Mouse (Mus musculus) limb, embryonic 10.5 days (tissue): ENCODE measurements around the gene Nell2. TPM values are rescaled to one million over a fixed set of nuclear protein-coding genes. Genes with fewer than 3 reads are reported as not detected.
A peak's percentile ranks its signal among the peaks of the same experiment; 100 is the strongest.

Experiments used
- DNase-seq: peaks from one replicate; pipeline ENCODE4 v3.0.0-alpha.2; 2017; ENCODE audit warnings: low spot score
- H3K27ac ChIP-seq: fragments of 300-500 bp; sonication (generic); 2 replicates; pipeline ENCODE4 v1.5.1; 2016; ENCODE audit warnings: mild to moderate bottlenecking
- H3K27me3 ChIP-seq: fragments of 300-500 bp; sonication (generic); 2 replicates; pipeline ENCODE4 v1.6.1; 2016; ENCODE audit warnings: low read depth, mild to moderate bottlenecking; ENCODE audit not compliant: poor library complexity, severe bottlenecking
- H3K36me3 ChIP-seq: fragments of 300-500 bp; sonication (generic); 2 replicates; pipeline ENCODE4 v1.6.1; 2016; ENCODE audit warnings: mild to moderate bottlenecking, moderate library complexity
- H3K4me1 ChIP-seq: fragments of 300-500 bp; sonication (generic); 2 replicates; pipeline ENCODE4 v1.6.1; 2016
- H3K4me3 ChIP-seq: fragments of 300-500 bp; sonication (generic); 2 replicates; pipeline ENCODE4 v1.5.1; 2016; ENCODE audit warnings: mild to moderate bottlenecking, moderate library complexity
- H3K9me3 ChIP-seq: fragments of 300-500 bp; sonication (generic); replicated peaks from 2 replicates; pipeline ENCODE4 v1.6.1; 2016; ENCODE audit warnings: mild to moderate bottlenecking
- WGBS: fragments of 180-500 bp; shearing (Covaris S2); methylation state at CpG from one replicate; pipeline ENCODE4 v1.1.7; 2016; 5-methylcytosine and 5-hydroxymethylcytosine counted together
- polyA plus RNA-seq: library from polyadenylated mRNA; unstranded; fragments of >200 nt; fragmentation: Nextera tagmentation; extraction: Ambion mirVana; gene quantifications from 2 replicates; pipeline ENCODE4 v1.2.1, GENCODE M21; 2016

The Nell2 gene
- polyA plus RNA-seq: 2.8 and 4.1 TPM in 2 replicates

- Histone ChIP-seq H3K36me3 (no peaks in the 10 kb centered on the region), H3K27ac (peak within 1 kb of the TSS; percentile 79), H3K4me1 (peaks cover 22% of the 10 kb centered on the region), H3K27me3 (peaks cover 49% of the 10 kb centered on the region), H3K4me3 (peak within 1 kb of the TSS; percentile 73), H3K9me3 (no peaks in the 10 kb centered on the region)
- 1% methylated on average over 92 of the region's 95 CpGs for WGBS
- peak; percentile 75 for DNase-seq
These were observed at the start of gene Nell2 for GRCm38 (mm10) chr15:95527948-95528861. Gene Nell2 (minus strand): TSS chr15:95528559.

GRCm38 (mm10) chr15:95574661-95575060 lies 46.3 kb upstream of the Nell2 start:
- Histone ChIP-seq H3K27me3 (peaks cover 14% of the 10 kb centered on the region; the same call in 1 of the 2 replicates), H3K27ac (no peak overlapping the region), H3K4me1 (no peaks in the 10 kb centered on the region), H3K36me3 (no peaks in the 10 kb centered on the region), H3K4me3 (no peak overlapping the region), H3K9me3 (no peaks in the 10 kb centered on the region)
- peak; percentile 65 for DNase-seq
- WGBS: 21% methylated on average over 5 of the region's 5 CpGs

GRCm38 (mm10) chr15:95569606-95570005 lies 41.2 kb upstream of the Nell2 start:
- Histone ChIP-seq H3K4me1 (no peaks in the 10 kb centered on the region), H3K4me3 (no peak overlapping the region), H3K27me3 (no peaks in the 10 kb centered on the region), H3K27ac (no peak overlapping the region), H3K9me3 (no peaks in the 10 kb centered on the region), H3K36me3 (no peaks in the 10 kb centered on the region)
- no peak for DNase-seq
- WGBS: 90% methylated on average over 6 of the region's 6 CpGs

- Histone ChIP-seq H3K4me3 (no peak overlapping the region), H3K27ac (no peak overlapping the region), H3K27me3 (no peaks in the 10 kb centered on the region), H3K4me1 (peaks cover 5% of the 10 kb centered on the region), H3K36me3 (no peaks in the 10 kb centered on the region), H3K9me3 (no peaks in the 10 kb centered on the region)
- WGBS: 93% methylated on average over 2 of the region's 2 CpGs
- no peak for DNase-seq
These were observed 36.8 kb upstream of the Nell2 start for GRCm38 (mm10) chr15:95565160-95565559.

DNA sequence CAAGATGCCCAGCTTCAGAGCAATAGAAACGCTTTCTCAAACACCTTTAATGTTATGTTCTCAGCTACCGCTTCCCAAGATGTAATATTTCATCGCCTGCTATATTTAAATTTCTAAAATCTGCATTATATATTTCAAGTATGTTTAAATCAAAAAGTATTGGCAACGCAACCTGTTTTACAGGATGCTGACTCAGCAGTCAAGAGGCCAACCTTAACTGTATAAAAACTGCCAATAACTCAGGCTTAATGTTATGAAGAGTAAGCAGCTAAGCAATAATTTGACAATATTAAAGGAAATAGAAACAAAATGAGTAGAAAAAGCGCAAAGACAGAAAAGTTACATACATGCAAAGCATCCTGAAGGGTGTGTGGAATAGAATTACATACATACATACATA lies 32.9 kb upstream of the Nell2 start:
- Histone ChIP-seq H3K4me1 (peaks cover 5% of the 10 kb centered on the region), H3K36me3 (no peaks in the 10 kb centered on the region), H3K9me3 (no peaks in the 10 kb centered on the region), H3K4me3 (no peak overlapping the region), H3K27me3 (no peaks in the 10 kb centered on the region), H3K27ac (no peak overlapping the region)
- DNase-seq: no peak
- WGBS: 93% methylated on average over 5 of the region's 5 CpGs

DNA sequence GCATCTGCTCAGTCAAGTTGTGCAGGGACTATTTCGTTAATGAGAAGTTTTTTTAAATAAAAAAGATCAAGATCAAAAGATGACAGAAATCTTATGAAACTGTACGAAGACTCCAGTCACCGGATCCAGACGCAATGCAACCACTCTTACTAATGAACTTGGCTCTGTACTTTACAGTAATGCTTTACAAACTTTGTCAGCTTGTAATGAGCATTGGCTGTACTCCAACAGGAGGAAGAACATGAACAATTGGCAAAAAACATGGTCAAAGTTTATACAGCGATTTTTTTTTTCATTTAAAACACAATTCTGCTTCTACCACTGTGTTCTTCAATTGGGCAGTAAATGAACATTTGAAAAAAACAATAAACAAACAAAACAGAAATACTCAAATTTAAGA lies 21.7 kb upstream of the Nell2 start:
- no peaks in the 10 kb centered on the region for H3K36me3 ChIP-seq
- no peaks in the 10 kb centered on the region for H3K27me3 ChIP-seq
- H3K4me1 ChIP-seq: no peaks in the 10 kb centered on the region
- H3K27ac ChIP-seq: no peak overlapping the region
- no peak for DNase-seq
- 90% methylated on average over 5 of the region's 5 CpGs for WGBS
- H3K4me3 ChIP-seq: no peak overlapping the region
- no peaks in the 10 kb centered on the region for H3K9me3 ChIP-seq

DNA sequence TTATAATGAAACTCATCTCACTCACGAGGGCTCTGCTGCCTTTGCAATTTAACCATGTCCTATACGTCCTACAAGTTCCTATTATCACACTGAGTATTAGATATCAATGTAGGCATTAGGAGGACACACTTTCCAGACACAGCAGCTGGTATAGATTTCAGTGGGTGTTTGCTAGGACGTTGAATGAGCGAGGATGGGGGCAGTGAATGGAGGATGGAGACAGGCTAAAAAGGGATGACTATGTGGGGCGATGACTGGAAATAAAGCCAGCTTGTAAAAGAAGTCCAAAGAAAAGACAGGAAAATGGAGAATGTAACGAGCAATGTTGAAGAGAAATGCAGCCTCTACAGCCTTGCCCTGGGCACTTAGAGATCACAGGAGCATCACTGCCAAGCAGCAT lies 14.3 kb upstream of the Nell2 start:
- no peak overlapping the region for H3K27ac ChIP-seq
- no peaks in the 10 kb centered on the region for H3K36me3 ChIP-seq
- 82% methylated on average over 6 of the region's 6 CpGs for WGBS

DNA sequence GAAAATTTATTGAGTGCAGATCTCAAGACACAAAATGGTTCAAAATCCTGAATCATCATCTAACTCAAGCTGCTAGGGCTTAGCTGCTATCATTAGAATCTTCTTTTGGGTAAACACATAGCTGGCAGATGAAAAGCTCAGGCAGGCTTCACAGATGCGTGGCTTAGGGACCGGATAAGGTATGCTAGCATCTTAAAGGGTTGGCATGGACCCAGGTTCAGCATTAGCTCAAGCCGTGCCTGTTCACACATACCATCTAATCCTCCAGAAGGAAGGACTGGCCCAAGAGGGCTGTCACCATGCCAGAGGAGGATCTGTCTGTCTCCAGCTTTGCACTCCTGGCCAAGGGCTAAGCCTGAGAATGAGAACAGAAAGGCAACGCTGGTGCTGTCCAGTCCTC lies 8.4 kb upstream of the Nell2 start:
- H3K36me3 ChIP-seq: no peaks in the 10 kb centered on the region
- no peaks in the 10 kb centered on the region for H3K9me3 ChIP-seq
- peaks cover 4% of the 10 kb centered on the region; the same call in 1 of the 2 replicates for H3K4me1 ChIP-seq
- no peak for DNase-seq
- no peak overlapping the region for H3K4me3 ChIP-seq
- WGBS: 89% methylated on average over 4 of the region's 4 CpGs
- no peaks in the 10 kb centered on the region for H3K27me3 ChIP-seq
- H3K27ac ChIP-seq: no peak overlapping the region

More for the DNA sequence above, 14.3 kb upstream of the Nell2 start:
- Histone ChIP-seq H3K4me1 (no peaks in the 10 kb centered on the region), H3K4me3 (no peak overlapping the region), H3K9me3 (no peaks in the 10 kb centered on the region), H3K27me3 (no peaks in the 10 kb centered on the region)
- no peak for DNase-seq

DNA sequence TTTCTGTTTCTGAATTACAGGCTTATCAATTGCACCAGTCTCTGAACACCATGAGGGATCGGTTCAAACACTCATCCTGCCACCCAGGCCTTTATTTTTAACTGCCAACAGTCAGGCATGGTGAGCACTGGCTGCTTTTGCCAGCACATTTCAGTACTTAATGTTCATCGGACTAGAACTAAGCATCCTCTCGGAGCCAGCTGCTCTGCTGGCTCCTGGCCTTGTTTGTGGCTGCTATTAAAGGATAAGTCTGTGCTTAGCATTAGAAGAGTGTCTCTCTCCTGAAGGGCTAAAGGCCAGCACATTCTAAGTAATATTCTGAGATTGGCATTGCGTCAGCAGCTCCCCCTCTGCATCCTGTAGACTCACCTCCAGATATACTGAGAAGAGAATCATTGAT lies 7.9 kb upstream of the Nell2 start:
- H3K4me3 ChIP-seq: no peak overlapping the region
- no peaks in the 10 kb centered on the region for H3K36me3 ChIP-seq
- no peak overlapping the region for H3K27ac ChIP-seq
- no peak for DNase-seq
- H3K9me3 ChIP-seq: no peaks in the 10 kb centered on the region
- no peaks in the 10 kb centered on the region for H3K27me3 ChIP-seq
- peaks cover 4% of the 10 kb centered on the region; the same call in 1 of the 2 replicates for H3K4me1 ChIP-seq
- WGBS: 86% methylated on average over 4 of the region's 4 CpGs

GRCm38 (mm10) chr15:95534644-95535043 lies 6.3 kb upstream of the Nell2 start:
- no peak for DNase-seq
- H3K4me3 ChIP-seq: no peak overlapping the region
- H3K9me3 ChIP-seq: no peaks in the 10 kb centered on the region
- 86% methylated on average over 6 of the region's 6 CpGs for WGBS
- H3K27me3 ChIP-seq: peaks cover 7% of the 10 kb centered on the region; the same call in 1 of the 2 replicates
- H3K4me1 ChIP-seq: peaks cover 4% of the 10 kb centered on the region; the same call in 1 of the 2 replicates
- H3K27ac ChIP-seq: no peak overlapping the region
- H3K36me3 ChIP-seq: no peaks in the 10 kb centered on the region

GRCm38 (mm10) chr15:95527461-95527947 lies 855 bp downstream of the Nell2 start:
- under 1% methylated on average over 28 of the region's 28 CpGs for WGBS
- peak; percentile 42 for DNase-seq
- Histone ChIP-seq H3K27ac (peak overlapping the region; percentile 79), H3K36me3 (no peaks in the 10 kb centered on the region), H3K4me3 (peak overlapping the region; percentile 73), H3K9me3 (no peaks in the 10 kb centered on the region), H3K27me3 (peaks cover 49% of the 10 kb centered on the region), H3K4me1 (peaks cover 22% of the 10 kb centered on the region)

- no peaks in the 10 kb centered on the region for H3K36me3 ChIP-seq
- DNase-seq: peak; percentile 47
- H3K4me3 ChIP-seq: peak overlapping the region; percentile 73
- no peaks in the 10 kb centered on the region for H3K9me3 ChIP-seq
- H3K27ac ChIP-seq: no peak overlapping the region
- 4% methylated on average over 27 of the region's 27 CpGs for WGBS
- peaks cover 49% of the 10 kb centered on the region for H3K27me3 ChIP-seq
- peaks cover 22% of the 10 kb centered on the region for H3K4me1 ChIP-seq
These were observed 1.5 kb downstream of the Nell2 start for GRCm38 (mm10) chr15:95526626-95527411.

GRCm38 (mm10) chr15:95525997-95526396 lies 2.4 kb downstream of the Nell2 start:
- WGBS: 10% methylated on average over 5 of the region's 5 CpGs
- DNase-seq: peak; percentile 57
- no peak overlapping the region for H3K4me3 ChIP-seq

More at GRCm38 (mm10) chr15:95525997-95526396, 2.4 kb downstream of the Nell2 start:
- Histone ChIP-seq H3K4me1 (peaks cover 22% of the 10 kb centered on the region), H3K27ac (no peak overlapping the region), H3K9me3 (no peaks in the 10 kb centered on the region), H3K36me3 (no peaks in the 10 kb centered on the region), H3K27me3 (peaks cover 49% of the 10 kb centered on the region)
